Mouse (Mus musculus) hindbrain, postnatal 0 days (tissue): Measurements from ENCODE around the gene Clk3. TPM values are rescaled to one million over a fixed set of nuclear protein-coding genes. Genes with fewer than 3 reads are reported as not detected.
A peak's percentile ranks its signal among the peaks of the same experiment; 100 is the strongest.

Source experiments
- ATAC-seq: fragments of 200-750 bp; cut with Nextera tagmentation; 2 replicates; pipeline ENCODE4 v1.8.0; 2017; ENCODE audit warnings: mild to moderate bottlenecking, moderate TSS enrichment, moderate library complexity
- DNase-seq: peaks from one replicate; pipeline ENCODE4 v3.0.0-alpha.2; 2015; ENCODE audit warnings: low spot score
- H3K27ac ChIP-seq: fragments of 300-500 bp; sonication (generic); 2 replicates; pipeline ENCODE4 v1.5.1; 2014; ENCODE audit warnings: mild to moderate bottlenecking
- H3K27me3 ChIP-seq: fragments of 300-500 bp; sonication (generic); 2 replicates; pipeline ENCODE4 v1.6.1; 2014; ENCODE audit warnings: low read length, mixed read lengths; ENCODE audit not compliant: insufficient read depth
- H3K36me3 ChIP-seq: fragments of 300-500 bp; sonication (generic); 2 replicates; pipeline ENCODE4 v1.6.1; 2014; ENCODE audit warnings: low read length, mixed read lengths; ENCODE audit not compliant: insufficient read depth
- H3K4me1 ChIP-seq: fragments of 300-500 bp; sonication (generic); 2 replicates; pipeline ENCODE4 v1.6.1; 2014; ENCODE audit warnings: antibody characterized with exemption, low read length, mixed read lengths; ENCODE audit not compliant: insufficient read depth
- H3K4me2 ChIP-seq: fragments of 300-500 bp; sonication (generic); 2 replicates; pipeline ENCODE4 v1.6.1; 2014; ENCODE audit warnings: low read depth, mild to moderate bottlenecking, low read length, moderate library complexity, mixed read lengths
- H3K4me3 ChIP-seq: fragments of 300-500 bp; sonication (generic); 2 replicates; pipeline ENCODE4 v1.5.1; 2014; ENCODE audit warnings: low read length
- H3K9ac ChIP-seq: fragments of 300-500 bp; sonication (generic); replicated peaks from 2 replicates; pipeline ENCODE4 v1.6.1; 2014; ENCODE audit warnings: mild to moderate bottlenecking, low read length, moderate library complexity, mixed read lengths
- H3K9me3 ChIP-seq: fragments of 300-500 bp; sonication (generic); 2 replicates; pipeline ENCODE4 v1.6.1; 2016; ENCODE audit warnings: low read length, mixed read lengths
- CTCF ChIP-seq: IDR thresholded peaks from 2 replicates; pipeline ENCODE4 v1.5.1; 2016; ENCODE audit warnings: antibody characterized with exemption, control low read depth, low read depth
- WGBS: fragments of 180-500 bp; shearing (Covaris S2); extraction: QIAGEN DNeasy Blood & Tissue Kit; methylation state at CpG from one replicate; pipeline ENCODE4 v1.1.7; 2014; 5-methylcytosine and 5-hydroxymethylcytosine counted together
- polyA plus RNA-seq: library from polyadenylated mRNA; unstranded; fragments of >200 nt; fragmentation: Nextera tagmentation; extraction: Ambion mirVana; gene quantifications from 2 replicates; pipeline ENCODE4 v1.2.1, GENCODE M21; 2015
- total RNA-seq: library from RNA; depleted of rRNA; stranded (reverse); fragments of >200 nt; gene quantifications from 2 replicates; pipeline ENCODE4 v1.2.3, GENCODE M21; 2014

The Clk3 gene
- total and polyA plus RNA-seq, 2 experiments from 2014 or later: 52.7 to 76.3 TPM

DNA sequence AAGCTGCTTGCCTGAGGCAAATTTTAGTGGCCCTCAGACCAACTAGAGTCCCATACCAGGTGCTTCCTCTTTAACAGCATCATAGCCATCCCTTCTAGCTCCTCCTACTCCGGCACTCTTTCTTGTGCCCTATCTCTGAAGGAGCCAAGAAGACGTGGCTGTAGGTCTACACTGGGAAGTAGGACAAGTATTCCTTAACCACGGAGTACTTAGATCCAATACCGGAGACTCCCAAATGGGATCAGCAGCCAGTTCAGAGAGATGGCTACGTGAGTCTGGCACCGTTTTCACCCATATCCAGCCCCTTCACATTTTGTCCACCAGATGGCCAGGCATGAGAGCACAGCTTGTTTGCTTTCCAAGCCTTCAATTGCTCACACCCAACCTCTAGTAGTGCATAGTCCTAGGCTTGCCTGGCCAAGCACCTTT is 3.1 kb downstream of the Clk3 start:
- H3K9me3 ChIP-seq: no peaks in the 10 kb centered on the region
- peaks cover 26% of the 10 kb centered on the region for H3K36me3 ChIP-seq
- H3K9ac ChIP-seq: peak overlapping the region; percentile 99; the same call in 1 of the 2 replicates
- peak; percentile 83 for TF ChIP-seq CTCF
- no peak overlapping the region; the same call in 1 of the 2 replicates for H3K27ac ChIP-seq
- WGBS: 37% methylated on average over 6 of the region's 6 CpGs
- ATAC-seq: no peak
- H3K4me2 ChIP-seq: peak overlapping the region; percentile 94
- H3K4me1 ChIP-seq: peaks cover 31% of the 10 kb centered on the region
- DNase-seq: peak; percentile 70
- no peaks in the 10 kb centered on the region for H3K27me3 ChIP-seq
- H3K4me3 ChIP-seq: no peak overlapping the region

- Histone ChIP-seq H3K27ac (no peak overlapping the region), H3K36me3 (peaks cover 33% of the 10 kb centered on the region), H3K4me3 (no peak overlapping the region), H3K9me3 (no peaks in the 10 kb centered on the region), H3K9ac (peak overlapping the region; percentile 99; the same call in 1 of the 2 replicates), H3K27me3 (no peaks in the 10 kb centered on the region), H3K4me1 (peaks cover 31% of the 10 kb centered on the region), H3K4me2 (peak overlapping the region; percentile 94)
- DNase-seq: no peak
- no peak for ATAC-seq
- WGBS: 95% methylated on average over 13 of the region's 13 CpGs
- TF ChIP-seq CTCF: no peak
These were observed 3.8 kb downstream of the Clk3 start for GRCm38 (mm10) chr9:57761563-57762551.

DNA sequence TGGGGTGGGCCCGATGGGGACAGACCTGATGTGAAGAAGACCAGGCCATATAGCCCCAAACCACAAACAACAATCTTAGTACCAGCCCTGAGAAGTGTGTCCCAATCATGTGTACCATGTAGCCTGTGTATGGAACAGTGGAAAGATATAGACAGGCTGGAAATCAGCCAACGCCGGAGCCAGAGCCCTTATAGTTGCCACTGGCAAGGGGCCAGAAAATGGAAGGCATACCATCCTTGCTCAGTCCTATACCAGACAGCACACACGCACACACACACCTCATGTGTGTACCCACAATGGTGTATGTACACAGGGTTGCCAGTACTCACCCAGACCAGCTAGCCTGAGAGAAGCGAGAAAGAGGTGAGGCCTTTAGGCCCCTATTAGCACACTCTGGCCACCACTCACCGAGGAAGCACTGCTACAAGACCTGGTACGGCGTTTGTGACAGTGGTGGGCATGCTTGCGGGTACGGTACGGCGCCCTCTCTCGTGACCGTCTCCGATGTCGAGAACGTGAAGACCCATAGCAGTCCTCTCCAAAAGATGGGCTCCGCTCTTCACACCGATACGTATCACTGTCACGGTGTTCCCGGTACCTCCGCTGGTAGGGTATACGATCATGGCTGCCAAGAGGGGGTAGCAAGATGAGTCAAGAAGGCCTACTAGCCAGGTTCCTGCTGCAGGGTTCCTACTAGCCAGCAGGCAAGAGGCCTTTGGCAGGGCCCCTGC is 5.1 kb downstream of the Clk3 start:
- peaks cover 22% of the 10 kb centered on the region for H3K4me1 ChIP-seq
- no peak overlapping the region for H3K27ac ChIP-seq
- no peak overlapping the region for H3K9ac ChIP-seq
- H3K4me2 ChIP-seq: no peak overlapping the region
- DNase-seq (no peak), ATAC-seq (no peak)
- H3K27me3 ChIP-seq: no peaks in the 10 kb centered on the region
- TF ChIP-seq CTCF: no peak
- no peaks in the 10 kb centered on the region for H3K9me3 ChIP-seq
- 95% methylated on average over 24 of the region's 24 CpGs for WGBS
- peaks cover 34% of the 10 kb centered on the region for H3K36me3 ChIP-seq
- no peak overlapping the region for H3K4me3 ChIP-seq

- DNase-seq: peak; percentile 79
- H3K9me3 ChIP-seq: no peaks in the 10 kb centered on the region
- peaks cover 22% of the 10 kb centered on the region for H3K4me1 ChIP-seq
- WGBS: 23% methylated on average over 6 of the region's 6 CpGs
- no peak overlapping the region for H3K9ac ChIP-seq
- H3K4me3 ChIP-seq: no peak overlapping the region
- no peak overlapping the region for H3K4me2 ChIP-seq
- peak; percentile 42 for ATAC-seq
- H3K36me3 ChIP-seq: peaks cover 47% of the 10 kb centered on the region
- no peak overlapping the region for H3K27ac ChIP-seq
- peak; percentile 98 for TF ChIP-seq CTCF
- no peaks in the 10 kb centered on the region for H3K27me3 ChIP-seq
These were observed 6.4 kb downstream of the Clk3 start for GRCm38 (mm10) chr9:57759289-57759688.

DNA sequence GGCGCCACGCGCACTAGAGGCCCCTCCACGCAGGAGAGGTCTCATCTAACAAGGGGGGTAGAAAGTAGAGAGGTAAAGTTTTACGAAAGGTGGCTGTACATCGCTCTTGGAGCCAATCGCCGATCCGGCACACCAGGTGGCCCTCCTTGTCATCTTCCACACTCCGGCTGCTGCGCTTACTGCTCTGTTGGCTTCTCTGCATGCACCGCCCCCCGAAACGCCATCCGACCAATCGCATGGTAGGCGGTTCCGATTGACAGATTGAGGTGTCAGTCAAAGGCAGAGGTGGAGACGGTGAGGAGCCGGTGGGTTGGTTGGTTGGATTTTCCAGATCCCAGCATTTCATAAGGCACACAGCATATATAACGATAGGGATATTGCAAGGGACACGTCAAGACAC is 7.1 kb downstream of the Clk3 start:
- H3K36me3 ChIP-seq: peaks cover 55% of the 10 kb centered on the region
- no peak overlapping the region for H3K27ac ChIP-seq
- H3K4me3 ChIP-seq: no peak overlapping the region
- H3K9ac ChIP-seq: no peak overlapping the region
- TF ChIP-seq CTCF: no peak
- H3K9me3 ChIP-seq: no peaks in the 10 kb centered on the region
- peaks cover 17% of the 10 kb centered on the region for H3K4me1 ChIP-seq
- no peaks in the 10 kb centered on the region for H3K27me3 ChIP-seq
- 91% methylated on average over 22 of the region's 22 CpGs for WGBS
- no peak for ATAC-seq
- H3K4me2 ChIP-seq: no peak overlapping the region
- no peak for DNase-seq

DNA sequence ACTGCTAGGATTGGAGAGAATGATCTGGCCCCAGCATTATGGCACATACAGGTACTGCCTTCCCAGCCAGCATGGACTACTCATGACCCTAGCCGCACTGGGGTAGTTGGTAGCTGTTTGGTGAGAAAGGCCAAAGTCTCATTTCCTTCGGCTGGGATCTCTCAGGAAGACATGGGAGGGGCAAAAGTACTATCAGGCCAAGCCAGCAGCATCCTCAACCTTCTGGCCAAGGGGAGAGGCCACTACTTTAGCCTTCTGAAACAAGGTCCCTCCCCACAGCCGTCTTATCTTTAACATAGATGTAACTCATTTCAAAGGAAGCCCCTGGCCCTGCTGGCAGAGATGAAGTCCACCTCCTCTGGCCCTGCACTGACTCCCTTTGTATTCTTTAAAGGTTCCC is 8.1 kb downstream of the Clk3 start:
- Histone ChIP-seq H3K27me3 (no peaks in the 10 kb centered on the region), H3K4me2 (no peak overlapping the region), H3K4me3 (no peak overlapping the region), H3K4me1 (peaks cover 7% of the 10 kb centered on the region), H3K27ac (no peak overlapping the region), H3K9ac (no peak overlapping the region), H3K36me3 (peaks cover 64% of the 10 kb centered on the region), H3K9me3 (no peaks in the 10 kb centered on the region)
- DNase-seq (no peak), ATAC-seq (no peak)
- no peak for TF ChIP-seq CTCF
- 82% methylated on average over 3 of the region's 3 CpGs for WGBS
